Mouse (Mus musculus) brown adipose tissue, adult 24 weeks (tissue): ENCODE data around the gene Mrpl3. TPM values are rescaled to one million over a fixed set of nuclear protein-coding genes. Genes with fewer than 3 reads are reported as not detected.
"Not testable (repeated sequence)": the region's sequence is repeated elsewhere in the genome, so short reads cannot be mapped to it uniquely, and the experiment has no call there.

Experiments used
- H3K27ac ChIP-seq: fragments of 200-500 bp; replicated peaks from 2 replicates; pipeline ENCODE4 v1.5.1; 2012; ENCODE audit warnings: low read depth, mild to moderate bottlenecking, low read length
- H3K4me1 ChIP-seq: fragments of 200-500 bp; 2 replicates; pipeline ENCODE4 v1.6.1; 2012; ENCODE audit warnings: low read length, mixed read lengths; ENCODE audit not compliant: control insufficient read depth, insufficient read depth, insufficient read length
- H3K4me3 ChIP-seq: fragments of 200-500 bp; 2 replicates; pipeline ENCODE4 v1.5.1; 2012; ENCODE audit warnings: low read depth, mild to moderate bottlenecking, low read length, moderate library complexity; ENCODE audit not compliant: insufficient read depth
- polyA plus RNA-seq: library from polyadenylated mRNA; stranded (reverse); fragments of >200 nt; gene quantifications from 2 replicates; pipeline ENCODE4 v1.2.4, GENCODE M21; 2012; ENCODE audit not compliant: missing spikeins, insufficient read depth, insufficient read length

Gene Mrpl3
- polyA plus RNA-seq, 1 experiment = 118 TPM

GRCm38 (mm10) chr9:105076756-105077424, 23.9 kb downstream of the Mrpl3 start:
- Histone ChIP-seq H3K4me1 (no peaks in the 10 kb centered on the region), H3K27ac (no peak overlapping the region), H3K4me3 (no peak overlapping the region)

- H3K27ac ChIP-seq = no peak overlapping the region
- no peak overlapping the region for H3K4me3 ChIP-seq
- H3K4me1 ChIP-seq = no peaks in the 10 kb centered on the region
Measured at GRCm38 (mm10) chr9:105078460-105078859, 25.4 kb downstream of the Mrpl3 start.

GRCm38 (mm10) chr9:105080246-105080645, 27.2 kb downstream of the Mrpl3 start:
- Histone ChIP-seq H3K4me1 (no peaks in the 10 kb centered on the region), H3K27ac (no peak overlapping the region)

GRCm38 (mm10) chr9:105100807-105101570, 48.0 kb downstream of the Mrpl3 start:
- H3K4me1 ChIP-seq = no peaks in the 10 kb centered on the region
- no peak overlapping the region for H3K27ac ChIP-seq
- H3K4me3 ChIP-seq = no peak overlapping the region

More at GRCm38 (mm10) chr9:105080246-105080645, 27.2 kb downstream of the Mrpl3 start:
- no peak overlapping the region for H3K4me3 ChIP-seq

GRCm38 (mm10) chr9:105101911-105102310, 48.9 kb downstream of the Mrpl3 start:
- Histone ChIP-seq H3K4me3 (no peak overlapping the region), H3K4me1 (no peaks in the 10 kb centered on the region), H3K27ac (no peak overlapping the region)

GRCm38 (mm10) chr9:105103893-105104292, 50.9 kb downstream of the Mrpl3 start:
- H3K27ac ChIP-seq = no peak overlapping the region
- no peaks in the 10 kb centered on the region for H3K4me1 ChIP-seq
- no peak overlapping the region for H3K4me3 ChIP-seq

GRCm38 (mm10) chr9:105125206-105125605, 72.2 kb downstream of the Mrpl3 start:
- not testable (repeated sequence) for H3K27ac ChIP-seq, H3K4me1 ChIP-seq, H3K4me3 ChIP-seq

Other genes with a start within 250 kb of the Mrpl3 start
- 7.6 and 9.1 TPM in 2 replicates for gene Nudt16, start 78.6 kb downstream of the Mrpl3 start, polyA plus RNA-seq
- gene 1700080E11Rik, start 91.9 kb downstream of the Mrpl3 start, polyA plus RNA-seq = not detected in 2 replicates